ENCODE assay signal across 15 mouse cellular contexts in genomic region chr14:74849020-74849419, GRCm38 (mm10).
DNase-seq lines count a peak whose midpoint lies in the region; ATAC-seq lines count a peak whose summit lies in the region.
"Had no signal": no experiment of that assay in that cellular context is flagged by ENCODE, and none has a peak within 500 bp of the region (broad histone marks: within the 10 kb centered on the region; RNA-seq: fewer than 3 reads in every experiment).

No protein-coding gene starts in this region.

- ATAC-seq in heart, embryonic 13.5 days (ENCODE audit: extremely low read depth, insufficient number of reproducible peaks, low FRiP score, low TSS enrichment) = no peak
- ATAC-seq in kidney, embryonic 16.5 days (ENCODE audit: low FRiP score, low TSS enrichment) = peak; percentile 63
- peak; percentile 62 for ATAC-seq in intestine, embryonic 16.5 days
- ATAC-seq: forebrain, postnatal 0 days; liver, embryonic 12.5 days had no signal

- H3K27me3 ChIP-seq in heart, embryonic 13.5 days (replicated peaks) = no peaks in the 10 kb centered on the region
- no peaks in the 10 kb centered on the region for H3K27me3 ChIP-seq in kidney, embryonic 16.5 days (ENCODE audit: insufficient read depth, low read length)
- no peaks in the 10 kb centered on the region for H3K27me3 ChIP-seq in intestine, embryonic 16.5 days (replicated peaks; ENCODE audit: control insufficient read depth, insufficient read depth, low read length)
- H3K27me3 ChIP-seq: liver, embryonic 12.5 days; midbrain, embryonic 12.5 days had no signal

- peaks cover 82% of the 10 kb centered on the region for H3K4me1 ChIP-seq in heart, embryonic 13.5 days
- peaks cover 66% of the 10 kb centered on the region for H3K4me1 ChIP-seq in kidney, embryonic 16.5 days (ENCODE audit: insufficient read depth, low read length)
- H3K4me1 ChIP-seq in intestine, embryonic 16.5 days (ENCODE audit: control insufficient read depth, insufficient read depth, low read length) = peaks cover 57% of the 10 kb centered on the region

- peak overlapping the region; percentile 91 for H3K27ac ChIP-seq in heart, embryonic 13.5 days (replicated peaks)
- peak overlapping the region; percentile 71 for H3K27ac ChIP-seq in kidney, embryonic 16.5 days (ENCODE audit: low read length)
- peak overlapping the region; percentile 51 for H3K27ac ChIP-seq in intestine, embryonic 16.5 days (ENCODE audit: low read length)
- H3K27ac ChIP-seq: gastrocnemius, adult 2 months; liver, embryonic 12.5 days; midbrain, embryonic 12.5 days had no signal

- DNase-seq in heart, adult 18-20 months = no peak
- no peak for DNase-seq in kidney, postnatal 36 days
- peak; percentile 45 for DNase-seq in 3T3-L1 (ENCODE audit: low read depth, low spot score)
- DNase-seq in adrenal gland, adult 2 months = no peak
- DNase-seq: cerebellum, postnatal 14 days; forebrain, postnatal 0 days; gastrocnemius, adult 2 months; heart, postnatal 10 days; right cerebral cortex, adult 18-20 months; thymus, postnatal 25 days had no signal

- no peaks in the 10 kb centered on the region for H3K9me3 ChIP-seq in heart, embryonic 13.5 days
- H3K9me3 ChIP-seq in kidney, embryonic 16.5 days (ENCODE audit: low read length) = no peaks in the 10 kb centered on the region
- H3K9me3 ChIP-seq in intestine, embryonic 16.5 days (ENCODE audit: control insufficient read depth, low read length) = no peaks in the 10 kb centered on the region
- H3K9me3 ChIP-seq: liver, embryonic 12.5 days; midbrain, embryonic 12.5 days had no signal

- H3K4me3 ChIP-seq in heart, embryonic 13.5 days = no peak overlapping the region
- H3K4me3 ChIP-seq in kidney, embryonic 16.5 days (ENCODE audit: low read length) = no peak overlapping the region
- no peak overlapping the region for H3K4me3 ChIP-seq in intestine, embryonic 16.5 days (ENCODE audit: low read length)
- H3K4me3 ChIP-seq: gastrocnemius, adult 2 months; liver, embryonic 12.5 days; midbrain, embryonic 12.5 days had no signal

- H3K9ac ChIP-seq in heart, embryonic 13.5 days = no peak overlapping the region
- H3K9ac ChIP-seq in kidney, embryonic 16.5 days (replicated peaks; ENCODE audit: low read length) = no peak overlapping the region
- H3K9ac ChIP-seq in intestine, embryonic 16.5 days (ENCODE audit: low read depth, low read length) = no peak overlapping the region
- H3K9ac ChIP-seq: forebrain, postnatal 0 days; liver, embryonic 12.5 days; midbrain, embryonic 12.5 days had no signal

- H3K36me3 ChIP-seq in heart, embryonic 13.5 days = no peaks in the 10 kb centered on the region
- H3K36me3 ChIP-seq in kidney, embryonic 16.5 days (ENCODE audit: insufficient read depth, low read length) = no peaks in the 10 kb centered on the region
- no peaks in the 10 kb centered on the region for H3K36me3 ChIP-seq in intestine, embryonic 16.5 days (ENCODE audit: control insufficient read depth, insufficient read depth, low read length)
- H3K36me3 ChIP-seq: liver, embryonic 12.5 days; midbrain, embryonic 12.5 days had no signal

- 24% methylated on average over 6 of the region's 6 CpGs for WGBS in heart, embryonic 13.5 days
- 49% methylated on average over 6 of the region's 6 CpGs for WGBS in kidney, embryonic 16.5 days
- WGBS in intestine, embryonic 16.5 days = 46% methylated on average over 6 of the region's 6 CpGs

- H3K4me2 ChIP-seq in heart, embryonic 13.5 days = no peak overlapping the region
- no peak overlapping the region for H3K4me2 ChIP-seq in kidney, embryonic 16.5 days (replicated peaks; ENCODE audit: low read depth, low read length)
- no peak overlapping the region for H3K4me2 ChIP-seq in intestine, embryonic 16.5 days (ENCODE audit: low read depth, low read length)
- H3K4me2 ChIP-seq: liver, embryonic 12.5 days; midbrain, embryonic 12.5 days had no signal
